Mouse (Mus musculus): ENCODE results near the gene Cnga3. TPM values are rescaled to one million over a fixed set of nuclear protein-coding genes. Genes with fewer than 3 reads are reported as not detected.
A peak's percentile ranks its signal among the peaks of the same experiment; 100 is the strongest.

The Cnga3 gene
- polyA plus RNA-seq, 1 experiment from 2014 or later = not detected

DNA sequence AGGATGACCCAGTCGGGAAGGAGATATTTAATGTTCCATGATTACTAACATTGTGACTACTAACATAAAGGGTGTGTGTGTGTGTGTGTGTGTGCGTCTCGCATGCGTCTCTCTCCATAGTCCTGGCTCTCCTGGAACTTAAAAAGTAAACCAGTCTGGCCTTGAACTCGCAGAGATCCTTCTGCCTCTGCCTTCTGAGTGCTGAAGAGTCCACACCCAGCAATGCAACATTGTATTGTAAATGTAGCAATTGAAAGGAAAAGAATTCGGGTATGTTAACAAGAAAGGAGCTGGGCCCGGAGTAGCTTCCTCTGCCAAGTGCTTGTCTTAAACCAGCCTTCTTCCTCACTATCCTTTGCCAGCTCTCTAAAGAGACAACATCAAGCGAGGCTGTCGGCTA lies 1.9 kb upstream of the Cnga3 start:
- 84% methylated on average over 9 of the region's 9 CpGs for WGBS

GRCm38 (mm10) chr1:37218386-37218785 lies 4.2 kb downstream of the Cnga3 start:
- ATAC-seq (replicated peaks; ENCODE audit: extremely low read depth, insufficient read depth, low FRiP score) = no peak
- H3K4me3 ChIP-seq (ENCODE audit: low read length) = no peak overlapping the region
- no peaks in the 10 kb centered on the region for H3K4me1 ChIP-seq (ENCODE audit: control insufficient read depth, insufficient read depth, low read length)
- H3K4me2 ChIP-seq (ENCODE audit: low read depth, low read length) = no peak overlapping the region
- 7% methylated on average over 14 of the region's 14 CpGs for WGBS
- H3K9me3 ChIP-seq (replicated peaks; ENCODE audit: control insufficient read depth, low read length) = no peaks in the 10 kb centered on the region
- peaks cover 16% of the 10 kb centered on the region for H3K27me3 ChIP-seq (ENCODE audit: control insufficient read depth, insufficient read depth, low read length)
- H3K27ac ChIP-seq (ENCODE audit: low read length) = no peak overlapping the region
- no peak overlapping the region for H3K9ac ChIP-seq (ENCODE audit: low read length)
- H3K36me3 ChIP-seq (ENCODE audit: control insufficient read depth, insufficient read depth) = no peaks in the 10 kb centered on the region

More for the DNA sequence above, 1.9 kb upstream of the Cnga3 start:
- no peaks in the 10 kb centered on the region for H3K36me3 ChIP-seq (ENCODE audit: control insufficient read depth, insufficient read depth)
- no peak overlapping the region for H3K27ac ChIP-seq (ENCODE audit: low read length)
- no peaks in the 10 kb centered on the region; the same call in 1 of the 2 replicates for H3K9me3 ChIP-seq (replicated peaks; ENCODE audit: control insufficient read depth, low read length)
- no peak overlapping the region for H3K4me2 ChIP-seq (ENCODE audit: low read depth, low read length)
- no peak overlapping the region for H3K4me3 ChIP-seq (ENCODE audit: low read length)
- no peak overlapping the region for H3K9ac ChIP-seq (ENCODE audit: low read length)
- H3K4me1 ChIP-seq (ENCODE audit: control insufficient read depth, insufficient read depth, low read length) = no peaks in the 10 kb centered on the region
- no peak for ATAC-seq (replicated peaks; ENCODE audit: extremely low read depth, insufficient read depth, low FRiP score)
- peaks cover 4% of the 10 kb centered on the region; the same call in 1 of the 2 replicates for H3K27me3 ChIP-seq (ENCODE audit: control insufficient read depth, insufficient read depth, low read length)

DNA sequence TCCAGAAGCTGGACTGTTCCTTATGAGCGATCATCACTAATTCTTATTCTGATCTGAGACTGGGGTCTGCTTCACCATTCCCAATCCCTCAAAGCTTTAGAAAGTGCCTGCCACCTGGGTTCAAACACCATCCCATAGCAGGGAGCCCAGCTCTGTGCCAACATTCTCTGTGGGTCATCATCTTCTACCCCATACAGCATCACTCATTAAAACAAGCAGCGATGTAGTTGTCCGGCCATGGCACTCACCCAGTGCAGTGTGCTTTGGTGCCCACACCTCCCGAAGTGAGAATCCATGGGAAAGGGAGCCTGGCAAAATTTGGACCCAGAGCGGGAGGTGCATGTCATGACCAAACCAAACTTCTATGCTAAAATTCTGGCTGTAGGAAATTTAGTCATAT lies 5.4 kb downstream of the Cnga3 start:
- no peaks in the 10 kb centered on the region for H3K9me3 ChIP-seq (replicated peaks; ENCODE audit: control insufficient read depth, low read length)
- 79% methylated on average over 5 of the region's 5 CpGs for WGBS
- no peak for ATAC-seq (replicated peaks; ENCODE audit: extremely low read depth, insufficient read depth, low FRiP score)

DNA sequence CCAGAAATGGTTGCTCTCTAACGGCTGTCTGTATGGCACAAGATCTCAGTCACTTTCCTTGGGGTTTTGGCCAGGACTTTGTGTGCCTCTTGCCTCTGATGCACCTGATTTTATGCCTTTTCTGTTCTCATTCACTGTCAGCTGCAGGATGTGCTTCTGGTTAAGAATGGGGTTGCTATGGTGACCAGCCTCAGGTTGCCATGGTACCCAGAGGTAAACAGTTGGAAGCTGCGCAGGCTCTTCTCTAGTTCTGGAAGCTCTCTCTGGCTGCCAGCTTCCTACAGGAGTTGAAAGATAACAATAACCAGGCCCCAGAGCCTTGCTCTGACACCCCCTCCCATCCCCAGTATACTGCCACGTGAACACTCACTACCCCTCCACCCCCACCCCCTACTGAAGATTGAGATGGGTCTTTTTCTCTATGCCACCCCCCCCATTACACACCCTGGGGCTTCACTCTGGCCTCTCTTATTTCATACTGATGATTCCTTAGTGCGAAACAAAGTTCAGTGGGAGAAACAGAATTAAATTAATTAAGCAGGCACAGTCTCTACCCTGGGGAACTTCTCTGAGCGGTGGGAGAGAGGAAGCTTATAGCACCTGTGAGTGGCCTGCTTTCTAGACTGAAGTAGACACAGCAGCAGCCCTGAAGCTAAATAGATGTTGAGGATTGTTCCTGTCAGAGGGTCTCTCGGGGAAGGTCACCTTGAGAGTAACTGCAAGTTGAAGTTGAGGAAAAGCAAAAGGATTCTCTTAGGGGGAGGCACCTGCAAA lies 6.1 kb downstream of the Cnga3 start:
- Histone ChIP-seq H3K27ac (ENCODE audit: low read length) (no peak overlapping the region), H3K27me3 (ENCODE audit: control insufficient read depth, insufficient read depth, low read length) (peaks cover 16% of the 10 kb centered on the region), H3K4me1 (ENCODE audit: control insufficient read depth, insufficient read depth, low read length) (no peaks in the 10 kb centered on the region), H3K4me3 (ENCODE audit: low read length) (no peak overlapping the region), H3K36me3 (ENCODE audit: control insufficient read depth, insufficient read depth) (no peaks in the 10 kb centered on the region), H3K4me2 (ENCODE audit: low read depth, low read length) (no peak overlapping the region), H3K9ac (ENCODE audit: low read length) (no peak overlapping the region), H3K9me3 (replicated peaks; ENCODE audit: control insufficient read depth, low read length) (no peaks in the 10 kb centered on the region)
- 47% methylated on average over 6 of the region's 6 CpGs for WGBS
- ATAC-seq (replicated peaks; ENCODE audit: extremely low read depth, insufficient read depth, low FRiP score) = no peak

More for the DNA sequence above, 5.4 kb downstream of the Cnga3 start:
- no peak overlapping the region for H3K9ac ChIP-seq (ENCODE audit: low read length)
- no peak overlapping the region for H3K4me2 ChIP-seq (ENCODE audit: low read depth, low read length)
- H3K36me3 ChIP-seq (ENCODE audit: control insufficient read depth, insufficient read depth) = no peaks in the 10 kb centered on the region
- H3K4me3 ChIP-seq (ENCODE audit: low read length) = no peak overlapping the region
- no peaks in the 10 kb centered on the region for H3K4me1 ChIP-seq (ENCODE audit: control insufficient read depth, insufficient read depth, low read length)
- no peak overlapping the region for H3K27ac ChIP-seq (ENCODE audit: low read length)
- peaks cover 16% of the 10 kb centered on the region for H3K27me3 ChIP-seq (ENCODE audit: control insufficient read depth, insufficient read depth, low read length)

DNA sequence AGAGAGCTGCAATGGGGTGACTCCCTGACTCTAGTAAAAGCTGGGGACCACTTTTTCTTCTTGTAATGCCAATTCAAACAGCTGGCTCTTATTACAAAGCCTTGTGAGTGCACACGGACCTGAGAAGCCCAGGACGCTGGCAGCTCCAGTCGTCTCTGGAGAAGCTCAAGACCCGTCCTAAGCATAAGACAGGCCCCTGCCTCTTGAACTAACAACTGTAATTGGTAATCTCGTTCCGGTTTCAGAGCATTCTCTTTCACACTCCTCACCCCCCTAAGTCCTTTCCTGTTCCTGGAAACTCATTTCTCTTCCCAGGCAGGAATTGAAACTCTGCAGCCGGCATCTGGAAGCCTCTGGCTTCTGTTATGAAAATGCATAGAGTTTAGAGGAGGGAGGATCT lies 7.8 kb downstream of the Cnga3 start:
- no peak overlapping the region for H3K4me3 ChIP-seq (ENCODE audit: low read length)
- H3K27ac ChIP-seq (ENCODE audit: low read length) = no peak overlapping the region
- no peak for ATAC-seq (replicated peaks; ENCODE audit: extremely low read depth, insufficient read depth, low FRiP score)
- H3K4me2 ChIP-seq (ENCODE audit: low read depth, low read length) = no peak overlapping the region
- no peak overlapping the region for H3K9ac ChIP-seq (ENCODE audit: low read length)
- H3K27me3 ChIP-seq (ENCODE audit: control insufficient read depth, insufficient read depth, low read length) = peaks cover 12% of the 10 kb centered on the region
- no peaks in the 10 kb centered on the region for H3K9me3 ChIP-seq (replicated peaks; ENCODE audit: control insufficient read depth, low read length)
- 37% methylated on average over 7 of the region's 7 CpGs for WGBS
- H3K4me1 ChIP-seq (ENCODE audit: control insufficient read depth, insufficient read depth, low read length) = no peaks in the 10 kb centered on the region
- H3K36me3 ChIP-seq (ENCODE audit: control insufficient read depth, insufficient read depth) = no peaks in the 10 kb centered on the region

- Histone ChIP-seq H3K4me3 (ENCODE audit: low read length) (no peak overlapping the region), H3K9me3 (replicated peaks; ENCODE audit: control insufficient read depth, low read length) (0 out of 2 replicates have a peak, but pooled peaks cover 5% of the 10 kb centered on the region), H3K27me3 (ENCODE audit: control insufficient read depth, insufficient read depth, low read length) (no peaks in the 10 kb centered on the region), H3K27ac (ENCODE audit: low read length) (no peak overlapping the region), H3K4me2 (ENCODE audit: low read depth, low read length) (no peak overlapping the region), H3K4me1 (ENCODE audit: control insufficient read depth, insufficient read depth, low read length) (no peaks in the 10 kb centered on the region), H3K9ac (ENCODE audit: low read length) (no peak overlapping the region), H3K36me3 (ENCODE audit: control insufficient read depth, insufficient read depth) (no peaks in the 10 kb centered on the region)
- WGBS = 60% methylated on average over 6 of the region's 6 CpGs
- ATAC-seq (replicated peaks; ENCODE audit: extremely low read depth, insufficient read depth, low FRiP score) = no peak
These were observed 16.2 kb downstream of the Cnga3 start for GRCm38 (mm10) chr1:37230404-37230803.

DNA sequence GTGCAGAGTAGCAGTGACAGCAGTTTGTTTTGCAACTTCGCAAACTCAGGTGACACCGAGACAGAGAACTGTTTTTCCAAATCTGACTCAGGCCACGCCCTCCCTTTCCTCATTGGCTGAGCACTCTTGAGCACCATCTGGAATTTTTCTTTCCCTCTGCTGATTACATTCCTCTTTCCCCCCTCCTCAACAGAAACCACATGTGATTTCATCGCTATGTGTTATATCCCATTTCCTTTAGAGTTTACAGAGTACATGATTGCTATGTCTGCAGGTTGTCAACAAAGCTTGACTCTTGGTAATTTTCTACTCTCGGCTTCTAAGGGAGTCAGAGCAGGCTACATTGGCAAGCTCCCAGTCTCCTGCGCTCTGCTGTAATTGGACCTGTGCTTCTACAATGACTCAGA lies 17.1 kb downstream of the Cnga3 start:
- H3K9me3 ChIP-seq (replicated peaks; ENCODE audit: control insufficient read depth, low read length) = 0 out of 2 replicates have a peak, but pooled peaks cover 5% of the 10 kb centered on the region
- no peaks in the 10 kb centered on the region for H3K27me3 ChIP-seq (ENCODE audit: control insufficient read depth, insufficient read depth, low read length)
- no peak; the same call in 1 of the 2 replicates for ATAC-seq (replicated peaks; ENCODE audit: extremely low read depth, insufficient read depth, low FRiP score)
- no peaks in the 10 kb centered on the region for H3K36me3 ChIP-seq (ENCODE audit: control insufficient read depth, insufficient read depth)
- H3K4me1 ChIP-seq (ENCODE audit: control insufficient read depth, insufficient read depth, low read length) = no peaks in the 10 kb centered on the region
- no peak overlapping the region for H3K4me3 ChIP-seq (ENCODE audit: low read length)
- peak overlapping the region; percentile 10; the same call in 1 of the 2 replicates for H3K4me2 ChIP-seq (ENCODE audit: low read depth, low read length)
- 46% methylated on average over 6 of the region's 6 CpGs for WGBS
- no peak overlapping the region for H3K9ac ChIP-seq (ENCODE audit: low read length)
- no peak overlapping the region for H3K27ac ChIP-seq (ENCODE audit: low read length)

DNA sequence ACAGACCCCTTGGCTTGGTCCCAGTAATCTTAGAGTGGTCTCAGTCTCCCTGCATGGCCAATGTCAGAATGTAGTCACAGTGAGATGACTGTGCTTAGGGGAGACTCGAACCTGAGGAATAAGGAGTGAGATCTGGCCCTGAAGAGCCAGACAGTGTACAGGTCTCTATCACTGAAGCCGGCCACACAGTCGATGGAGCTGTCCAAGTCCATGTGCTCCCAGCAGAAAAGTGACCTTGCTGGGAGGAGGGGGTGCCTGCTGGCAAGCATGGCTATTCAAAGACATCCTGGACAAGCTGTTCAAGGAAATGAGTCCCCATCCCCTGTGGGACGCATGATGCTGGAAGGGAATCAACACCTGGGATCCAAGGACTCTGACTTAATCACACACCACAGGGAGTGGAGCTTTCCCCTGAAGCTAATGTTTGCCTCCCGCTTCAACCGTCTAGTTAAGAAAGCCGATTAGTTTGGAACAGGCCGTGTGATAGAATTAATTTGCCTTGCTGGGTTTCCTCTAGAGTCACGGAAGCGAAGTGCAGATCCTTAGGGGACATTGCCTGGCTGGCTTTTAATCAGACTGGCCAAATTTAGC lies 24.9 kb downstream of the Cnga3 start:
- WGBS = 55% methylated on average over 10 of the region's 10 CpGs
- Histone ChIP-seq H3K9ac (ENCODE audit: low read length) (no peak overlapping the region), H3K27me3 (ENCODE audit: control insufficient read depth, insufficient read depth, low read length) (no peaks in the 10 kb centered on the region), H3K27ac (ENCODE audit: low read length) (no peak overlapping the region), H3K4me3 (ENCODE audit: low read length) (no peak overlapping the region), H3K9me3 (replicated peaks; ENCODE audit: control insufficient read depth, low read length) (no peaks in the 10 kb centered on the region), H3K4me2 (ENCODE audit: low read depth, low read length) (no peak overlapping the region), H3K4me1 (ENCODE audit: control insufficient read depth, insufficient read depth, low read length) (no peaks in the 10 kb centered on the region), H3K36me3 (ENCODE audit: control insufficient read depth, insufficient read depth) (no peaks in the 10 kb centered on the region)
- no peak for ATAC-seq (replicated peaks; ENCODE audit: extremely low read depth, insufficient read depth, low FRiP score)

DNA sequence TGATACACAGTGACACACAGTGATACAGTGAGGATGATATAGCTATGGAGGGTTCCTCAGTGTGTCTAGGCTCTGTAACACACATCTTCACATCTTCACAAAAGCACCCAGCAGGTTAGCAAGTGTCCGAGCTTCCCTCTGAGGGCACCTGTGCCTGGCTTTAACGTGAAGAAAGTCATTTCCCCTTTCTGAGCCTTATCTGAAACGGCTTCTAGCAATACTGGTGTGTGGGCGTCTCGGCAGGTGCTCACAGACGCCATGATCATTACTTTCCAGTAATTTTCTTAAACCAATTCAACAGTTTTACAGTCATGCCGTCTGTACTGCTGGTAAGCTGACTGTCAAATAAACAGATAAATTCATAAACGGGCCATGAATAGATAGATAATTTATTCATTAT lies 28.0 kb downstream of the Cnga3 start:
- no peaks in the 10 kb centered on the region for H3K36me3 ChIP-seq (ENCODE audit: control insufficient read depth, insufficient read depth)
- H3K27ac ChIP-seq (ENCODE audit: low read length) = no peak overlapping the region
- no peak overlapping the region for H3K9ac ChIP-seq (ENCODE audit: low read length)
- WGBS = 63% methylated on average over 8 of the region's 8 CpGs
- no peak overlapping the region for H3K4me3 ChIP-seq (ENCODE audit: low read length)
- H3K4me1 ChIP-seq (ENCODE audit: control insufficient read depth, insufficient read depth, low read length) = no peaks in the 10 kb centered on the region
- no peak overlapping the region for H3K4me2 ChIP-seq (ENCODE audit: low read depth, low read length)
- H3K27me3 ChIP-seq (ENCODE audit: control insufficient read depth, insufficient read depth, low read length) = no peaks in the 10 kb centered on the region
- ATAC-seq (replicated peaks; ENCODE audit: extremely low read depth, insufficient read depth, low FRiP score) = no peak
- no peaks in the 10 kb centered on the region for H3K9me3 ChIP-seq (replicated peaks; ENCODE audit: control insufficient read depth, low read length)
